Mouse (Mus musculus) brain, embryonic 14.5 days (tissue): Measurements from ENCODE around the gene Gm20604. TPM values are rescaled to one million over a fixed set of nuclear protein-coding genes. Genes with fewer than 3 reads are reported as not detected.

Experiments
- DNase-seq: peaks from one replicate; pipeline ENCODE4 v3.0.0-alpha.2; 2011; ENCODE audit warnings: low read depth
- CTCF ChIP-seq: fragments of 200-500 bp; IDR thresholded peaks from 2 replicates; pipeline ENCODE4 v1.5.1; 2012; ENCODE audit warnings: inconsistent platforms, mild to moderate bottlenecking, moderate library complexity, borderline replicate concordance; ENCODE audit not compliant: insufficient read depth, insufficient read length; ENCODE audit errors: extremely low read depth
- POLR2A ChIP-seq: fragments of 200-500 bp; IDR thresholded peaks from 2 replicates; pipeline ENCODE4 v1.6.1; 2012; ENCODE audit warnings: mild to moderate bottlenecking, inconsistent platforms, borderline replicate concordance; ENCODE audit not compliant: poor library complexity, insufficient read depth, insufficient read length, severe bottlenecking; ENCODE audit errors: extremely low read depth
- polyA plus RNA-seq: library from polyadenylated mRNA; depleted of rRNA; stranded (reverse); fragments of >200 nt; gene quantifications from 2 replicates; pipeline ENCODE4 v1.2.3, GENCODE M21; 2012; rRNA removed

Gene Gm20604
- polyA plus RNA-seq, 1 experiment, result 31.6 TPM

DNA sequence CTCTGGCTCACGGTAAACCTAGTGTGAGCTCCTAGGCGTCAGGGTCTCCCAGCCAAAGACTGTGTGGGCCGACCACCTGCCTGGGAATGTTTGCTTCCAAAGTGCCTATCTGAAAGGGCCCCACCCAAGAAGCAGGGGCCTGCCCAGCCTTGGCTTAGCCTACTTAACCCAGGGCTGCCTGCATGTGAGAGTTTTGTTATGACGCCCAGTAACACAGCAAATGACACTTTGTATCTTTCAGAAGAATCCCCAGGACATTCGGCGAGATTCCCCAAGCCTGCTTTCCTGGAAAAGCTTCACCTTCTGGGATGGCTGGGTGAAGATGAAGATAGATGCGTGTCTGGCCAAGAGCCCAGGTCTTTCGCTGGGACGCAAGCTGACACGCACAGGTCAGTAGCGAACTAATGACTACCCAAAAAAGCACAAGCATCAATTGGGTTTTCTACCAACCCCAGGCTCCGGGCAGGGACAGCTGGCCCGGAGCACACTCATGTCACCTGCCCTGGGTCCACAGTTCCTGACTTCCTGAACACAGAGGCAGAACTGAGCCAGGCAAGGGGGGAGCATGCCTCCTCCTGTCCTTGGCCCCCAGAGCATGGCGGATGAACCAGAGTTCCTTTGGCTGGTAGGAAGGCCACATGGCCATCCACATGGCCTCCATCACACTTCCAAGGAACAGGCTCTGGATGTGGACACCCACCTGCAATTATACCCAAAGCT, 61.7 kb downstream of the Gm20604 start:
- DNase-seq, result no peak
- no peak for TF ChIP-seq CTCF
- no peak for TF ChIP-seq POLR2A

DNA sequence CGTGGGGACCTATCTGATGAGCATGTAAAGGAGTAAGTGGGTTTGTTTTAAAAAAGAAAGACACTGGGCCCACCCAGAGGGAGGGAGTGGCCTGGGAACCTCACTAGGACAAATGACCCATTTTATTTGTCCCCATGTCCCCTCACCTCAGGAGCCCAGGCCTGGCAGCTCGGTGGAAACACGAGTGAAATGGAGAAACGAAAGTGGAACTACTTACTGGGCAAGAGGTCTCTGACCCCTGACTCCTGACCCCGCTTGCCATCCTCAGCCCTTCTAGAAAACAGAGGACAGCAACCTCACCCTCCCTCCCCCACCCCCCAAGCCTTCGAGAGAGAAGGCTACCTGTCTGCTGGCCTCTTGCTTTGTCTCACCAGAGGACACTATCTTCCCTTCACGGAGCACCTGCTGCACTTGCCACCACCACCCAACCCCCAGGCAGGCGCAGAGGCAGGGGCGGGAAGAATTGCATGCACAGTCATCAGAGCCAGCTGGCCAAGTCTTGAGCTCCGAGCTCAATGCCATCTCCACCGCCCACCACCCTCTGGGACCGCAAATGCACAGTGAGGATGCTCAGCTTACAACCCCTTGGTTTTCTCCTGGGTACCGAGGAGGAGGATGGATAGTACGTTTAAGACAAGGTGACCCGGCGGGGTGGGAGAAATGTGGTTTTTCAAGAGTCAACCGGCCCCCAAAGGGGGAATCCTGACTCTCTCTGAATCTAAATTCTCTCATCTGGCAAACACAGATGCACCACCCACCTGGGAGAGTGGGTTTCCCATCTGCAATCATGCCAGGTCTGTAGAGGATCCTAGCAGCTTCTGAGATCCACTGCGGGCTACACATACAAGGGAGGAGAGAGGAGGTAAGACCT, 62.9 kb downstream of the Gm20604 start:
- TF ChIP-seq POLR2A (no peak), CTCF (no peak)
- no peak for DNase-seq

GRCm38 (mm10) chr12:102691761-102692160, 66.7 kb downstream of the Gm20604 start:
- no peak for DNase-seq
- no peak for TF ChIP-seq POLR2A
- TF ChIP-seq CTCF, result no peak

Other genes with a start within 250 kb of the Gm20604 start
- 56.3 and 74.5 TPM in 2 replicates for gene Chga, start 203.7 kb downstream of the Gm20604 start, polyA plus RNA-seq
- 32.3 and 34.0 TPM in 2 replicates for gene Itpk1, start 53.7 kb downstream of the Gm20604 start, polyA plus RNA-seq
- gene Moap1, start 15.0 kb downstream of the Gm20604 start, polyA plus RNA-seq, result 9.3 and 11.6 TPM in 2 replicates
- 4.9 and 5.0 TPM in 2 replicates for gene Tmem251, start 14.9 kb downstream of the Gm20604 start, polyA plus RNA-seq
- gene Gm28051, start 907 bp downstream of the Gm20604 start, polyA plus RNA-seq, result not detected in 2 replicates
- gene Gon7, start 869 bp downstream of the Gm20604 start, polyA plus RNA-seq, result 21.9 and 24.1 TPM in 2 replicates
- gene Ubr7, start 705 bp downstream of the Gm20604 start, polyA plus RNA-seq, result 40.7 and 40.8 TPM in 2 replicates
- 26.9 and 31.4 TPM in 2 replicates for gene Btbd7, start 119.8 kb upstream of the Gm20604 start, polyA plus RNA-seq
- gene Cox8c, start 140.6 kb upstream of the Gm20604 start, polyA plus RNA-seq, result not detected in 2 replicates
- gene Unc79, start 190.2 kb upstream of the Gm20604 start, polyA plus RNA-seq, result 40.6 and 43.1 TPM in 2 replicates